Comparison of ENCODE assay signal across 15 mouse cellular contexts in genomic region chr12:75425882-75426281, GRCm38 (mm10). TPM values are rescaled to one million over a fixed set of nuclear protein-coding genes. Genes with fewer than 3 reads are reported as not detected.
"Had no signal": no experiment of that assay in that cellular context is flagged by ENCODE, and none has a peak within 500 bp of the region (broad histone marks: within the 10 kb centered on the region; RNA-seq: fewer than 3 reads in every experiment).

No protein-coding gene starts in this region.

- H3K9me3 ChIP-seq: limb, embryonic 13.5 days; midbrain, embryonic 12.5 days had no signal

- H3K4me3 ChIP-seq: limb, embryonic 13.5 days; midbrain, embryonic 12.5 days had no signal

- H3K9ac ChIP-seq: limb, embryonic 13.5 days; liver, embryonic 14.5 days; midbrain, embryonic 12.5 days had no signal

- H3K27ac ChIP-seq: limb, embryonic 13.5 days; liver, embryonic 14.5 days; midbrain, embryonic 12.5 days had no signal

- H3K27me3 ChIP-seq: limb, embryonic 13.5 days; midbrain, embryonic 12.5 days had no signal

- H3K4me2 ChIP-seq: limb, embryonic 13.5 days; midbrain, embryonic 12.5 days had no signal

- H3K36me3 ChIP-seq: limb, embryonic 13.5 days; midbrain, embryonic 12.5 days had no signal

- DNase-seq: left cerebral cortex, postnatal 4 days; lung, adult 18-20 months; right cerebral cortex, adult 18-20 months; right cerebral cortex, postnatal 25 days; thymus, postnatal 36 days had no signal

- H3K4me1 ChIP-seq: limb, embryonic 13.5 days; midbrain, embryonic 12.5 days had no signal

- ATAC-seq: intestine, embryonic 16.5 days; midbrain, embryonic 16.5 days had no signal

RNA-seq across cellular contexts. Expression of gene Gphb5, which starts 9.3 kb away (rescaled TPM):
- polyA plus RNA-seq: intestine, embryonic 16.5 days; large intestine, adult 2 months; limb, embryonic 13.5 days; liver, adult 2 months; liver, embryonic 14.5 days; midbrain, embryonic 16.5 days; neural tube, embryonic 14.5 days; small intestine, adult 2 months; stomach, embryonic 16.5 days had no signal
